Mouse (Mus musculus) midbrain, embryonic 16.5 days (tissue): Measurements from ENCODE around the gene Zic4. TPM values are rescaled to one million over a fixed set of nuclear protein-coding genes. Genes with fewer than 3 reads are reported as not detected.

Experiments
- ATAC-seq: fragments of 200-750 bp; cut with Nextera tagmentation; 2 replicates; pipeline ENCODE4 v1.8.0; 2017; ENCODE audit warnings: moderate TSS enrichment
- H3K27ac ChIP-seq: fragments of 300-500 bp; sonication (generic); 2 replicates; pipeline ENCODE4 v1.5.1; 2014; ENCODE audit warnings: mild to moderate bottlenecking, low read length, mixed read lengths
- H3K27me3 ChIP-seq: fragments of 300-500 bp; sonication (generic); 2 replicates; pipeline ENCODE4 v1.6.1; 2014; ENCODE audit warnings: low read depth, low read length, mixed read lengths; ENCODE audit not compliant: control insufficient read depth, insufficient read depth
- H3K36me3 ChIP-seq: fragments of 300-500 bp; sonication (generic); 2 replicates; pipeline ENCODE4 v1.6.1; 2014; ENCODE audit warnings: mild to moderate bottlenecking, low read length, moderate library complexity, mixed read lengths; ENCODE audit not compliant: control insufficient read depth, insufficient read depth
- H3K4me1 ChIP-seq: fragments of 300-500 bp; sonication (generic); 2 replicates; pipeline ENCODE4 v1.6.1; 2014; ENCODE audit warnings: mild to moderate bottlenecking, low read length, mixed read lengths; ENCODE audit not compliant: control insufficient read depth, insufficient read depth
- H3K4me2 ChIP-seq: fragments of 300-500 bp; sonication (generic); 2 replicates; pipeline ENCODE4 v1.6.1; 2014; ENCODE audit warnings: mild to moderate bottlenecking, low read length, mixed read lengths
- H3K4me3 ChIP-seq: fragments of 300-500 bp; sonication (generic); 2 replicates; pipeline ENCODE4 v1.5.1; 2014; ENCODE audit warnings: low read depth, mild to moderate bottlenecking, low read length, moderate library complexity, mixed read lengths
- H3K9ac ChIP-seq: fragments of 300-500 bp; sonication (generic); 2 replicates; pipeline ENCODE4 v1.6.1; 2014; ENCODE audit warnings: low read depth, low read length, mixed read lengths
- H3K9me3 ChIP-seq: fragments of 300-500 bp; sonication (generic); replicated peaks from 2 replicates; pipeline ENCODE4 v1.6.1; 2014; ENCODE audit warnings: mild to moderate bottlenecking, low read length, mixed read lengths; ENCODE audit not compliant: control insufficient read depth, poor library complexity, severe bottlenecking
- WGBS: fragments of 180-500 bp; shearing (Covaris S2); extraction: QIAGEN DNeasy Blood & Tissue Kit; methylation state at CpG from one replicate; pipeline ENCODE4 v1.1.7; 2014; 5-methylcytosine and 5-hydroxymethylcytosine counted together
- polyA plus RNA-seq: library from polyadenylated mRNA; unstranded; fragments of >200 nt; fragmentation: Nextera tagmentation; extraction: Ambion mirVana; gene quantifications from 2 replicates; pipeline ENCODE4 v1.2.1, GENCODE M21; 2015

Zic4 gene
- polyA plus RNA-seq, 1 experiment from 2014 or later = 55.8 TPM

- no peak for ATAC-seq
- 33% methylated on average over 3 of the region's 3 CpGs for WGBS
- Histone ChIP-seq H3K27ac (peak overlapping the region; percentile 5), H3K4me2 (peak overlapping the region; percentile 20), H3K9me3 (no peaks in the 10 kb centered on the region), H3K36me3 (no peaks in the 10 kb centered on the region), H3K27me3 (peaks cover 62% of the 10 kb centered on the region), H3K4me3 (no peak overlapping the region), H3K9ac (no peak overlapping the region; the same call in 1 of the 2 replicates), H3K4me1 (0 out of 2 replicates have a peak, but pooled peaks cover 3% of the 10 kb centered on the region)
Observed at GRCm38 (mm10) chr9:91373811-91374575, 11.8 kb downstream of the Zic4 start.

- ATAC-seq = no peak
Observed at GRCm38 (mm10) chr9:91374665-91375064, 12.5 kb downstream of the Zic4 start.

GRCm38 (mm10) chr9:91377036-91377872 is 15.0 kb downstream of the Zic4 start:
- Histone ChIP-seq H3K4me3 (peak overlapping the region; percentile 25), H3K27ac (peak overlapping the region; percentile 50), H3K27me3 (peaks cover 39% of the 10 kb centered on the region), H3K9ac (peak overlapping the region; percentile 2; the same call in 1 of the 2 replicates), H3K4me1 (0 out of 2 replicates have a peak, but pooled peaks cover 3% of the 10 kb centered on the region), H3K36me3 (no peaks in the 10 kb centered on the region), H3K9me3 (no peaks in the 10 kb centered on the region), H3K4me2 (peak overlapping the region; percentile 58)
- 4% methylated on average over 14 of the region's 14 CpGs for WGBS
- ATAC-seq = peak; percentile 49

More at GRCm38 (mm10) chr9:91374665-91375064, 12.5 kb downstream of the Zic4 start:
- Histone ChIP-seq H3K4me2 (peak overlapping the region; percentile 36), H3K36me3 (no peaks in the 10 kb centered on the region), H3K9ac (no peak overlapping the region), H3K9me3 (no peaks in the 10 kb centered on the region), H3K27me3 (peaks cover 56% of the 10 kb centered on the region), H3K27ac (peak overlapping the region; percentile 56; the same call in 1 of the 2 replicates), H3K4me3 (no peak overlapping the region), H3K4me1 (0 out of 2 replicates have a peak, but pooled peaks cover 3% of the 10 kb centered on the region)
- 26% methylated on average over 4 of the region's 4 CpGs for WGBS

- Histone ChIP-seq H3K4me1 (0 out of 2 replicates have a peak, but pooled peaks cover 3% of the 10 kb centered on the region), H3K9me3 (no peaks in the 10 kb centered on the region), H3K27ac (peak overlapping the region; percentile 87), H3K9ac (no peak overlapping the region), H3K36me3 (no peaks in the 10 kb centered on the region), H3K4me3 (peak overlapping the region; percentile 25), H3K4me2 (peak overlapping the region; percentile 58), H3K27me3 (peaks cover 34% of the 10 kb centered on the region)
- WGBS = under 1% methylated on average over 16 of the region's 16 CpGs
- ATAC-seq = 0 out of 2 replicates have a peak, but pooled peaks have one; percentile 46
Observed at GRCm38 (mm10) chr9:91377873-91378150, 15.6 kb downstream of the Zic4 start.

- Histone ChIP-seq H3K9me3 (no peaks in the 10 kb centered on the region), H3K27ac (peak overlapping the region; percentile 87), H3K36me3 (no peaks in the 10 kb centered on the region), H3K4me2 (peak overlapping the region; percentile 58), H3K4me1 (0 out of 2 replicates have a peak, but pooled peaks cover 3% of the 10 kb centered on the region), H3K4me3 (peak overlapping the region; percentile 25), H3K9ac (peak overlapping the region; percentile 62), H3K27me3 (peaks cover 31% of the 10 kb centered on the region)
- ATAC-seq = peak; percentile 12; the same call in 1 of the 2 replicates
- 2% methylated on average over 48 of the region's 48 CpGs for whole genome bisulfite sequencing
Observed at GRCm38 (mm10) chr9:91378411-91379299, 16.4 kb downstream of the Zic4 start.

- Histone ChIP-seq H3K9me3 (no peaks in the 10 kb centered on the region), H3K9ac (peak overlapping the region; percentile 62), H3K27ac (peak overlapping the region; percentile 87), H3K36me3 (no peaks in the 10 kb centered on the region), H3K4me2 (peak overlapping the region; percentile 58), H3K4me1 (0 out of 2 replicates have a peak, but pooled peaks cover 3% of the 10 kb centered on the region), H3K27me3 (peaks cover 27% of the 10 kb centered on the region), H3K4me3 (peak overlapping the region; percentile 25)
- no peak for ATAC-seq
- 7% methylated on average over 8 of the region's 8 CpGs for WGBS
Observed at GRCm38 (mm10) chr9:91379300-91379635, 17.1 kb downstream of the Zic4 start.

- 3% methylated on average over 10 of the region's 10 CpGs for WGBS
- peak overlapping the region; percentile 22; the same call in 1 of the 2 replicates for H3K4me3 ChIP-seq
- H3K27me3 ChIP-seq = peaks cover 26% of the 10 kb centered on the region
- no peaks in the 10 kb centered on the region for H3K36me3 ChIP-seq
- peak overlapping the region; percentile 87 for H3K27ac ChIP-seq
- H3K4me2 ChIP-seq = peak overlapping the region; percentile 58
- ATAC-seq = no peak
- no peaks in the 10 kb centered on the region for H3K9me3 ChIP-seq
- H3K9ac ChIP-seq = peak overlapping the region; percentile 50; the same call in 1 of the 2 replicates
- 0 out of 2 replicates have a peak, but pooled peaks cover 3% of the 10 kb centered on the region for H3K4me1 ChIP-seq
Observed at GRCm38 (mm10) chr9:91379781-91380457, 17.7 kb downstream of the Zic4 start.

- Histone ChIP-seq H3K36me3 (no peaks in the 10 kb centered on the region), H3K27me3 (peaks cover 28% of the 10 kb centered on the region), H3K4me2 (peak overlapping the region; percentile 58), H3K4me1 (0 out of 2 replicates have a peak, but pooled peaks cover 3% of the 10 kb centered on the region), H3K9ac (peak overlapping the region; percentile 50; the same call in 1 of the 2 replicates), H3K27ac (peak overlapping the region; percentile 87), H3K9me3 (no peaks in the 10 kb centered on the region), H3K4me3 (peak overlapping the region; percentile 22)
- no peak for ATAC-seq
- 3% methylated on average over 9 of the region's 9 CpGs for WGBS
Observed at GRCm38 (mm10) chr9:91380458-91380914, 18.3 kb downstream of the Zic4 start.
